Mouse (Mus musculus) WW6 (cell line): ENCODE measurements around the gene Smg7.
A peak's percentile ranks its signal among the peaks of the same experiment; 100 is the strongest.
"Not testable (repeated sequence)": the region's sequence is repeated elsewhere in the genome, so short reads cannot be mapped to it uniquely, and the experiment has no call there.

Source experiments
- DNase-seq: peaks from one replicate; pipeline ENCODE4 v3.0.0-alpha.2; 2013; ENCODE audit warnings: low read depth, low spot score

The Smg7 gene

GRCm38 (mm10) chr1:152901765-152902664, at the start of gene Smg7:
Gene Smg7 (minus strand): TSS chr1:152902646.
- no peak for DNase-seq

- DNase-seq = no peak
Observed at GRCm38 (mm10) chr1:152942977-152943376, 40.5 kb upstream of the Smg7 start.

- DNase-seq = no peak
Observed at GRCm38 (mm10) chr1:152936365-152936764, 33.9 kb upstream of the Smg7 start.

- no peak for DNase-seq
Observed at GRCm38 (mm10) chr1:152935476-152935875, 33.0 kb upstream of the Smg7 start.

DNA sequence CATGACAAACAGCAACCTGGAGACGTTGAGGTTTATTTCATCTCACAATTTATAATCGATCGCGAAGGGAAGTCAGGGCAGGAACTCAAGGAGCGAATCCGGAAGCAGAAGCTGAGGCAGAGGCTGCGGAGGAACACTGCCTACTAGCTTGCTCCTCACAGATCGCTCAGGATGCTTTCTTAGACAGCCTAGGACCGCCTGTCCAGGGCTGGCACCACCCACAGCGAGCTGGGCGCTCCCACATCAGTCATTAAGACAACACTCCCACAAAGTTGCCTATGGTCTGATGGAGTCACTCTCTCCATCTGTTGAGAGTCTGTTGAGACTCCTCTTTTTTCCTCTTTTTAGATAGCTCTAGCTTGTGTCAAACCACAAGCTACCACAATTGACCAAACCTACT, 31.5 kb upstream of the Smg7 start:
- no peak for DNase-seq

DNA sequence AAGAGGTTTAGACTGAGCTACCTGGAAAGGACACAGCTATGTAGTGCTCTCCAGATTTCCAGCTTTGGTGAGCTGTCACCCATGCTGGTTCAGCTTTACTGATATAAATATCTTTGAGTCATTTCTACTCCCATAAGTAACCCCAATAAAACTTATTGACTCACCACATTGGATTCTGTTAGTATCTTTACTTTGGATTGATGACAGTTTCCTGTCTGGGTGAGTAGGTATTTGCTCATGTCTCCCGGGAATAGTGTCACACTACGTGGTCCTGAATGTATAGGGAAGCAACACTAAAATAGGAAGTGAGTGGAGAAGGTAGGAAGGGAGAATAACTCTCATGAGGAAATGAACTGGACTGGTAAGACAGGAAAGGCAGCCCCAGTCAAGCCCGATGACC, 19.3 kb upstream of the Smg7 start:
- DNase-seq = no peak

GRCm38 (mm10) chr1:152917626-152918025, 15.2 kb upstream of the Smg7 start:
- no peak for DNase-seq

- DNase-seq = no peak
Observed at GRCm38 (mm10) chr1:152916936-152917335, 14.5 kb upstream of the Smg7 start.

DNA sequence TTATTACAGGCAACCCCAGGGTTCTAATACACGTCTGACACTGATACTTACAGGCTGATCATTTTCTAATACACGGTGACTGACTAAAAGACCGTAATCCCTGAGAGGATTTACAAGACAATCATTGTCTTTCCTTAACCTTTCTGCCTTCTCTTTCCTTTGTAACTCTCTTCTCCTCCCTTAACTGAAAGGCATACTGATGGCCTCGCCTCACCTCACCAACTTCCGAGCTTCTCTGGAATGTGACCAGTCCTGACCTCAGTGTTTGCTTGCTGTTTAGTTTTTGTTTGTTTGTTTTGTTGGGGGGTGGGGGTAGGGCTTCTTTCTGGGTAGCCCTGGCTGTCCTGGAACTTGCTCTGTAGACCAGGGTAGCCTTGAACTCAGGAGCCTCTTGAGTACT, 13.3 kb upstream of the Smg7 start:
- DNase-seq = peak; percentile 36

DNA sequence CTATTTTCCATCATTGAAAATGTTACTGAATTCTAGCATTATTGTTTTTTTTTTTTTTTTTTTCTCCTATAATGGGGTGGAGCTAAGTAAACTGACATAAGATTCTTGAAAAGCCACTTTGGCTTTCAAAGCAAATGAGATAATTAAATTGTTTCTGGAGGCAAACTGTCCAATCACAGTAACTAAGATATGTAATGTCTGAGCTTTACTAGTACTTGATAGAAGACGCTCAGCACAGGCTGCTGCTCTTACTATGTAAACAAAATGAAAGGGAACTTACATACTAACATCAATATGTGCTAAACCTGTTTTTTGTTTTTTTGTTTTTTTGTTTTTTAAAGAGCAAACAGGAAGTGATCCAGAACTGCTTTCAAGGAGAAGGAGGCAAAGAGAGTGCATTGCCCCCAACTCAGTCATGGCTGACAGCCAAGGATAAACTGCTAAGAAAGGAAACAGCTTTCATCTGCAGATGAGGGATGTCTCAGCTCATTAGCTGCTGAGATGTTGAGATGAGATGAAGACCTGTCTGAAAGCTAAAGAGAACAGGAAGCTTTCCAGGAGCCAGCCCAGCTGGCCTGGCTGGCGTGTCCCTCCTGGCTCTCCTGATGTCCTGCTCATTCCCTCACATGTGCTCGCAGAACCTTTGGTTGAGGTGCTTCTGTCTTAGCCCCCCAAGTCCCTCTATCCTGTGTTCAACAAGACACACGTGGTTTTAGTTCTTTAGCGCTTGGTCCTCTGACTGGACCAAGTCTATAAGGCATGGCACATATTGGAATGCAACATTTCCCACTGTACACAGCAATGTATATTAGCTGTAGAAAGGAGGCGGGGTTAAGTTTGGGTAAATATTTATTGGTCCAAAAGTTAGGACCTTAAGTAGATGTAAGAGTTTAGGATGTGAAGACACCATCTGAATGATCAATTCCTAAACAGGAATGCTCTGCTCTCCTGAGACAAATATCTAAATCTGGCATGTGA, 11.3 kb upstream of the Smg7 start:
- DNase-seq = no peak

DNA sequence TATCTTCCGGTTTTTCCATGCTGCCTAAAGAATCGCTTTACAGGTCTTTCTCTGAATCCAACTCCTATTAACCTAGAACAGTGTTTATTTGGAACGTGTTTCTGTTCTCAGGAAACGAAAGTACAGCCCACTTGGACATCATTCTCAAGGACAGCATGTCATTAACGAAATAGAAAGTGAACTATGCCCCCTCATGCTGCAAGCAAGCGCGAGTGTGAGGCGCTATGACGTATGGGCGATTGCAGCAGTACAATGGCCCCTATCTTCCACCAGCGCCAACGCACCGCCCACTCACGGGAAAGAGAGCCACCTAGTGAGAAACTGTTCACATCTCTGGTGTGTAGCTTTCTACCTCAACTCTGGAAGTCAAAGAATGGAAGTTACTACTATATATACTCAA, 2.0 kb upstream of the Smg7 start:
- no peak for DNase-seq

DNA sequence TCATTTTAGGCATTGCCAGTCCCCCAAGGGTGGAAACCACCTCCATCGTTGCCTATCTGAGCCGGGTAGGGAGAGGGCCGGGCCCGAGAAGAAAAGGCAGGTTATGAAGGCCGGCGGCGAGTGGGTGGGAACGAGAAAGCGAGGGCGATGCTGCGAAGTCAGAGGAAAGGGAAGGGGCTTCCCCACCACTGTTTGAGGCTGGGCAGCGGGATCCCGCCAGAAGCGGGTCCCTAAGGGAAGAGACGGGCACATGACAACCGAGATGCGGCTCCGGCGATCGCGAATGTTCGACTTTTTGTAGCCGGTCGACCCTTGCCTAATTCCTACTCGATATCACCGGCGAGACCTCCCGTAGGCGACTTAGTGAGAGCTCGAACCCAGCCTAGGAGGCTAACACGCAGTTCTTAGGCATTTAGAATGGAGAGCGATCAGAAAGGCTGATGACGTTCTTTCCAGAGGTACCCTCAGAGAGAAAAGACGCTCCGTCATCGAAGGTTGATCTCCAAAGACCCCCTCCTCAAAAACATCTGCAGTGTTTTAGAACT, 1.2 kb upstream of the Smg7 start:
- no peak for DNase-seq

DNA sequence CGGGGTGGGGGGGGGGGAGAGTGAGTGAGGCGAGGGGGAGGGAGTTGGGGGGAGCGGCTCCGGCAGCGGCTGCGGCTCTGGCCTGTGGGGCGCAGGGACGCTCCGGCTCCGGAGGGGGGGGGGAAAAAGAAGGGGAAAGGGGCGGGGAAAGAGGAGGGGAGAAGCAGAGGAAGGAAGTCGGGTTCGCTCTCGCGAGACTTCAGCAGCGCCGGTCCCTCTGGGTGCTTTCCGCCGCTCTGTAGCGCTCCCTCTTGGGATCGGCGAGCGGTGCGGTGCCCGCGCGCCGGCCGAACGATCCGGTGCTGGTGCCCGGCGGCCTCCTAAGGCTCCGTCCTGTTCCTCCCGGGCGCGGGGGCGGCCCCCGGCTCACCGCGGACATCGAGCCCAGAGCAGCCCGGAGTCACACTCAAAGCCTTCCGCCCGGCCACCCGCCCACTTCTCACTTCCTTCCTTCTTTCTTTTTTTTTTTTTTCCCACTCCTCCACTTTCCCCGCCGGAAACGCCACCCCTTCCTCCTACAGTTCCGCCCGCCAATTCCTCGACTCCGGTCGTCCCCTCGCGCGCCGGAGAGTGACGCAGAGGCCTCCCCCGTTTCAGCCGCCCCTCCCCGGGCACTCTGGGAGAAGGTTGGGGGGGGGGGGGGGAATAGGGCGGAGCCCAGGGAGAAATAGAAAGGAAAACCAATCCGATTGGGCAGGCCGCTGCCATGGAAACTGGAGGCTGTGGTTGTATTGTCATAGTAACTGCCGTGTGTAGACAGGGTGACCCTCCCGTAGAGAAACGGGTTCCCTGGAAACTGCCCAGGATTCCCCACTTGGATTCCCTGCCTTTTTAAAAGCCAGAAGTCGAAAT, 445 bp upstream of the Smg7 start:
- peak; percentile 87 for DNase-seq

GRCm38 (mm10) chr1:152901419-152901764, 1.1 kb downstream of the Smg7 start:
- no peak for DNase-seq

DNA sequence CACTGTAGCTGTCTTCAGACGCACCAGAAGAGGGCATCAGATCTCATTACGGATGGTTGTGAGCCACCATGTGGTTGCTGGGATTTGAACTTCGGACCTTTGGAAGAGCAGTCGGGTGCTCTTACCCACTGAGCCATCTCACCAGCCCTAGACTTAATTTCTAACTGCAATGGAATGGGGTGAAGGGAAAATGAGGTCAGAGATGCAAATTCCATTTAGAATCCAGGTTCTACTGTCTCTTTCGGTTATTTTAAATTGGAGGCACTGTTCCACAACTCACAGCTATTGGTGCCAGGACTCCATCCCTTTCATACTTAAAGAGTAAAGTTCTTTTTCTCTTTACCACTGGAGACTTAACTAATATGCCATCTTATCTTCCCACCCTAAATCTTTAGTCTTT, 14.4 kb downstream of the Smg7 start:
- DNase-seq = not testable (repeated sequence)

- DNase-seq = no peak
Observed at GRCm38 (mm10) chr1:152871031-152871430, 31.4 kb downstream of the Smg7 start.

DNA sequence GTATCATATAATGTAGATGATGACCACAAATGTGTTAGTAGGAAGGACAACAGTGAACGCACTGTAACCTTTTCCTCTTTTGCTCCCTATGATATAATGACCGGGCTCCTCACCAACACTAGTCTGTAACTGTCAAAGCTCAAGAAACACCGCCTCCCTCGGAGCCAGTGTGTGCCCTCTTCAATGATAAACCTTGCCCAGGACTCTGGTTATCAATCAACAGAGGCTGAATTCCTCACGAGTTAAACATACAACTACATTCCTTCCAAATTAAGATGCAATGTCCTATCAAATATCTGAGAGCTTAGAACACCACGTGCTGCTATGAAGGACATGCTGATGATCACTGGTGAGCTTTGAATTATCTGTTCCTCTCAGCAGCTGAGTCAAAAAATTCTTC, 32.5 kb downstream of the Smg7 start:
- DNase-seq = no peak

- DNase-seq = no peak
Observed at GRCm38 (mm10) chr1:152846856-152847255, 55.6 kb downstream of the Smg7 start.

- no peak for DNase-seq
Observed at GRCm38 (mm10) chr1:152845211-152845730, 57.2 kb downstream of the Smg7 start.

- DNase-seq = no peak
Observed at GRCm38 (mm10) chr1:152844634-152845033, 57.8 kb downstream of the Smg7 start.

GRCm38 (mm10) chr1:152841057-152841456, 61.4 kb downstream of the Smg7 start:
- no peak for DNase-seq
